Mouse (Mus musculus) lung, embryonic 15.5 days (tissue): ENCODE measurements around the gene Ercc6l. TPM values are rescaled to one million over a fixed set of nuclear protein-coding genes. Genes with fewer than 3 reads are reported as not detected.
"Not testable (repeated sequence)": the region's sequence is repeated elsewhere in the genome, so short reads cannot be mapped to it uniquely, and the experiment has no call there.

Source experiments
- ATAC-seq: fragments of 200-750 bp; cut with Nextera tagmentation; 2 replicates; pipeline ENCODE4 v1.8.0; 2017; ENCODE audit warnings: moderate number of reproducible peaks, borderline replicate concordance; ENCODE audit not compliant: low FRiP score, low TSS enrichment; ENCODE audit errors: extremely low read depth
- H3K27ac ChIP-seq: fragments of 300-500 bp; sonication (generic); 2 replicates; pipeline ENCODE4 v1.5.1; 2015; ENCODE audit warnings: moderate library complexity, mild to moderate bottlenecking, inconsistent platforms
- H3K27me3 ChIP-seq: fragments of 300-500 bp; sonication (generic); 2 replicates; pipeline ENCODE4 v1.6.1; 2015; ENCODE audit warnings: inconsistent platforms
- H3K36me3 ChIP-seq: fragments of 300-500 bp; sonication (generic); 2 replicates; pipeline ENCODE4 v1.6.1; 2015; ENCODE audit warnings: inconsistent platforms
- H3K4me1 ChIP-seq: fragments of 300-500 bp; sonication (generic); 2 replicates; pipeline ENCODE4 v1.6.1; 2015; ENCODE audit warnings: inconsistent platforms
- H3K4me2 ChIP-seq: fragments of 300-500 bp; sonication (generic); 2 replicates; pipeline ENCODE4 v1.6.1; 2015; ENCODE audit warnings: inconsistent platforms, mild to moderate bottlenecking, moderate library complexity
- H3K4me3 ChIP-seq: fragments of 300-500 bp; sonication (generic); 2 replicates; pipeline ENCODE4 v1.5.1; 2015; ENCODE audit warnings: mild to moderate bottlenecking, inconsistent platforms
- H3K9ac ChIP-seq: fragments of 300-500 bp; sonication (generic); 2 replicates; pipeline ENCODE4 v1.6.1; 2015; ENCODE audit warnings: inconsistent platforms
- H3K9me3 ChIP-seq: fragments of 300-500 bp; sonication (generic); 2 replicates; pipeline ENCODE4 v1.6.1; 2016; ENCODE audit warnings: inconsistent platforms
- WGBS: fragments of 180-500 bp; shearing (Covaris S2); methylation state at CpG from one replicate; pipeline ENCODE4 v1.1.7; 2015; 5-methylcytosine and 5-hydroxymethylcytosine counted together
- polyA plus RNA-seq: library from polyadenylated mRNA; unstranded; fragments of >200 nt; fragmentation: Nextera tagmentation; extraction: Ambion mirVana; gene quantifications from 2 replicates; pipeline ENCODE4 v1.2.1, GENCODE M21; 2015

Gene Ercc6l
- polyA plus RNA-seq, 1 experiment from 2014 or later: 17.1 TPM

GRCm38 (mm10) chrX:102166521-102166920 lies 9.6 kb upstream of the Ercc6l start:
- no peaks in the 10 kb centered on the region for H3K27me3 ChIP-seq
- 67% methylated on average over 5 of the region's 5 CpGs for WGBS
- H3K9ac ChIP-seq: no peak overlapping the region
- H3K9me3 ChIP-seq: no peaks in the 10 kb centered on the region
- H3K27ac ChIP-seq: peak overlapping the region; percentile 53; the same call in 1 of the 2 replicates
- ATAC-seq: no peak
- no peak overlapping the region for H3K4me2 ChIP-seq
- H3K4me3 ChIP-seq: no peak overlapping the region
- no peaks in the 10 kb centered on the region for H3K36me3 ChIP-seq
- H3K4me1 ChIP-seq: no peaks in the 10 kb centered on the region

- Histone ChIP-seq H3K36me3 (no peaks in the 10 kb centered on the region), H3K4me1 (no peaks in the 10 kb centered on the region), H3K9me3 (no peaks in the 10 kb centered on the region), H3K4me3 (no peak overlapping the region), H3K9ac (no peak overlapping the region), H3K4me2 (no peak overlapping the region), H3K27ac (no peak overlapping the region), H3K27me3 (no peaks in the 10 kb centered on the region)
- no peak for ATAC-seq
- WGBS: 59% methylated on average over 4 of the region's 4 CpGs
Observed at GRCm38 (mm10) chrX:102163529-102163928, 6.6 kb upstream of the Ercc6l start.

GRCm38 (mm10) chrX:102163096-102163495 lies 6.2 kb upstream of the Ercc6l start:
- WGBS: 47% methylated on average over 2 of the region's 2 CpGs
- Histone ChIP-seq H3K4me3 (no peak overlapping the region), H3K4me1 (no peaks in the 10 kb centered on the region), H3K9ac (no peak overlapping the region), H3K4me2 (no peak overlapping the region), H3K36me3 (no peaks in the 10 kb centered on the region), H3K27ac (no peak overlapping the region), H3K27me3 (no peaks in the 10 kb centered on the region), H3K9me3 (no peaks in the 10 kb centered on the region)
- ATAC-seq: no peak

GRCm38 (mm10) chrX:102160528-102160927 lies 3.6 kb upstream of the Ercc6l start:
- H3K4me3 ChIP-seq: no peak overlapping the region
- WGBS: 55% methylated on average over 2 of the region's 2 CpGs
- no peak overlapping the region for H3K27ac ChIP-seq
- no peaks in the 10 kb centered on the region for H3K4me1 ChIP-seq
- H3K4me2 ChIP-seq: no peak overlapping the region
- no peak overlapping the region for H3K9ac ChIP-seq
- ATAC-seq: no peak
- H3K36me3 ChIP-seq: no peaks in the 10 kb centered on the region
- no peaks in the 10 kb centered on the region for H3K9me3 ChIP-seq
- H3K27me3 ChIP-seq: no peaks in the 10 kb centered on the region

- WGBS: 54% methylated on average over 2 of the region's 2 CpGs
- H3K4me3 ChIP-seq: no peak overlapping the region
- H3K4me2 ChIP-seq: no peak overlapping the region
- H3K9me3 ChIP-seq: no peaks in the 10 kb centered on the region
- H3K4me1 ChIP-seq: no peaks in the 10 kb centered on the region
- no peak overlapping the region for H3K27ac ChIP-seq
- H3K36me3 ChIP-seq: no peaks in the 10 kb centered on the region
- ATAC-seq: no peak
- H3K27me3 ChIP-seq: no peaks in the 10 kb centered on the region
- no peak overlapping the region for H3K9ac ChIP-seq
Observed at GRCm38 (mm10) chrX:102159778-102160177, 2.9 kb upstream of the Ercc6l start.

GRCm38 (mm10) chrX:102157423-102157791 lies 516 bp upstream of the Ercc6l start:
- no peak for ATAC-seq
- H3K9me3 ChIP-seq: no peaks in the 10 kb centered on the region
- H3K36me3 ChIP-seq: no peaks in the 10 kb centered on the region
- H3K4me3 ChIP-seq: peak overlapping the region; percentile 59
- H3K27ac ChIP-seq: peak overlapping the region; percentile 85
- H3K4me2 ChIP-seq: peak overlapping the region; percentile 51
- H3K27me3 ChIP-seq: no peaks in the 10 kb centered on the region
- peak overlapping the region; percentile 34 for H3K9ac ChIP-seq
- WGBS: 37% methylated on average over 5 of the region's 5 CpGs
- no peaks in the 10 kb centered on the region for H3K4me1 ChIP-seq

- H3K9ac ChIP-seq: no peak overlapping the region
- H3K4me2 ChIP-seq: no peak overlapping the region
- H3K27me3 ChIP-seq: no peaks in the 10 kb centered on the region
- no peaks in the 10 kb centered on the region for H3K9me3 ChIP-seq
- ATAC-seq: peak; percentile 78
- no peak overlapping the region for H3K4me3 ChIP-seq
- H3K4me1 ChIP-seq: no peaks in the 10 kb centered on the region
- H3K36me3 ChIP-seq: peaks cover 24% of the 10 kb centered on the region; the same call in 1 of the 2 replicates
- 50% methylated on average over 1 of the region's 1 CpGs for WGBS
- H3K27ac ChIP-seq: no peak overlapping the region
Observed at GRCm38 (mm10) chrX:102141157-102141556, 15.7 kb downstream of the Ercc6l start.

- H3K9me3 ChIP-seq: no peaks in the 10 kb centered on the region
- WGBS: 77% methylated on average over 2 of the region's 2 CpGs
- H3K27ac ChIP-seq: no peak overlapping the region
- no peaks in the 10 kb centered on the region; the same call in 1 of the 2 replicates for H3K27me3 ChIP-seq
- peaks cover 3% of the 10 kb centered on the region; the same call in 1 of the 2 replicates for H3K4me1 ChIP-seq
- no peak overlapping the region for H3K4me2 ChIP-seq
- ATAC-seq: no peak
- no peak overlapping the region for H3K9ac ChIP-seq
- H3K4me3 ChIP-seq: no peak overlapping the region
- H3K36me3 ChIP-seq: 0 out of 2 replicates have a peak, but pooled peaks cover 5% of the 10 kb centered on the region
Observed at GRCm38 (mm10) chrX:102121321-102121720, 35.6 kb downstream of the Ercc6l start.

GRCm38 (mm10) chrX:102119042-102119864 lies 37.6 kb downstream of the Ercc6l start, which contains the start of gene Pin4:
Pin4 (plus strand) TSS chrX:102119447.
- Histone ChIP-seq H3K27ac (no peak within 1 kb of the TSS), H3K4me1 (peaks cover 3% of the 10 kb centered on the region; the same call in 1 of the 2 replicates), H3K9me3 (no peaks in the 10 kb centered on the region), H3K4me3 (peak within 1 kb of the TSS; percentile 65), H3K36me3 (0 out of 2 replicates have a peak, but pooled peaks cover 5% of the 10 kb centered on the region), H3K9ac (peak within 1 kb of the TSS; percentile 66), H3K4me2 (peak within 1 kb of the TSS; percentile 53), H3K27me3 (no peaks in the 10 kb centered on the region; the same call in 1 of the 2 replicates)
- ATAC-seq: peak; percentile 99
- WGBS: 14% methylated on average over 30 of the region's 30 CpGs

GRCm38 (mm10) chrX:102115676-102116075 lies 41.2 kb downstream of the Ercc6l start:
- H3K9ac ChIP-seq: no peak overlapping the region
- whole genome bisulfite sequencing: 39% methylated on average over 4 of the region's 4 CpGs
- no peaks in the 10 kb centered on the region for H3K36me3 ChIP-seq
- no peaks in the 10 kb centered on the region for H3K9me3 ChIP-seq
- H3K4me3 ChIP-seq: no peak overlapping the region
- H3K4me2 ChIP-seq: no peak overlapping the region
- peaks cover 2% of the 10 kb centered on the region; the same call in 1 of the 2 replicates for H3K27me3 ChIP-seq
- H3K4me1 ChIP-seq: peaks cover 3% of the 10 kb centered on the region; the same call in 1 of the 2 replicates
- ATAC-seq: no peak
- H3K27ac ChIP-seq: no peak overlapping the region

- H3K9ac ChIP-seq, H3K4me3 ChIP-seq, H3K4me1 ChIP-seq, H3K36me3 ChIP-seq, ATAC-seq, H3K4me2 ChIP-seq, H3K27me3 ChIP-seq, H3K27ac ChIP-seq, H3K9me3 ChIP-seq: not testable (repeated sequence)
- 68% methylated on average over 5 of the region's 5 CpGs for WGBS
Observed at GRCm38 (mm10) chrX:102109349-102109748, 47.5 kb downstream of the Ercc6l start.

GRCm38 (mm10) chrX:102103830-102104229 lies 53.1 kb downstream of the Ercc6l start:
- not testable (repeated sequence) for H3K4me1 ChIP-seq, H3K27me3 ChIP-seq, H3K4me2 ChIP-seq, H3K27ac ChIP-seq, H3K9me3 ChIP-seq, ATAC-seq, H3K4me3 ChIP-seq, H3K36me3 ChIP-seq, H3K9ac ChIP-seq
- 35% methylated on average over 2 of the region's 2 CpGs for WGBS
